Comparison of ENCODE assay signal across 18 mouse cellular contexts in the genomic region with DNA sequence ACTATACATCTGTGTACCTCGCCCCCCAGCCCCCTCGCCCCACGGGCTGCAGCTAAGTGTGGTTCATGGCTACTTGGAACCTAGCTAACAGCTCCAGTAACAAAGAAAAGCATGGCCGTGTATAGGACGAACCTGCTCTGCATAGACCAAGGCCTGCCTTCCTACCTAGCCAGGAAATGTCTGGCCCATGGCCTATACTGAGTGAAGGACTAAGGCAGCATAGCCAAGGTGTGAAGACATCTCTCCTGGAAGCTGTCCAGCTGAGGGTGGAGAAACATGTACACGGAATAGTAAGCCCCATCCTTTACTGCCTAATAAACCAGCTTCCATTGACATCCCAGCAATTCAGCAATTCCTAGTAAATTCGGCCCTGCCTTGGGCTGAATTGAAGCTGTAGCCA.
"Had no signal": no experiment of that assay in that cellular context is flagged by ENCODE, and none has a peak within 500 bp of the region (broad histone marks: within the 10 kb centered on the region; RNA-seq: fewer than 3 reads in every experiment).

No protein-coding gene starts in this region.

- H3K4me3 ChIP-seq: lung, embryonic 15.5 days; megakaryocyte, embryonic 14.5 days; midbrain, embryonic 13.5 days; midbrain, embryonic 15.5 days; neural tube, embryonic 13.5 days; stomach, embryonic 15.5 days had no signal

- H3K27ac ChIP-seq: lung, embryonic 15.5 days; macrophage; midbrain, embryonic 13.5 days; midbrain, embryonic 15.5 days; neural tube, embryonic 13.5 days; stomach, embryonic 15.5 days; stomach, postnatal 0 days had no signal

- DNase-seq: liver, postnatal 0 days; lung, adult 2 months; lung, postnatal 14 days; lung, postnatal 36 days; right cerebral cortex, postnatal 14 days; thymus, adult 2 months; thymus, postnatal 25 days; thymus, postnatal 4 days had no signal

- H3K36me3 ChIP-seq: lung, embryonic 15.5 days; midbrain, embryonic 13.5 days; midbrain, embryonic 15.5 days; neural tube, embryonic 13.5 days; stomach, embryonic 15.5 days had no signal

- H3K9ac ChIP-seq: liver, postnatal 0 days; lung, embryonic 15.5 days; midbrain, embryonic 13.5 days; midbrain, embryonic 15.5 days; neural tube, embryonic 13.5 days; stomach, embryonic 15.5 days had no signal

- H3K4me2 ChIP-seq: lung, embryonic 15.5 days; midbrain, embryonic 11.5 days; midbrain, embryonic 13.5 days; midbrain, embryonic 15.5 days; neural tube, embryonic 13.5 days; stomach, embryonic 15.5 days had no signal

- H3K9me3 ChIP-seq: lung, embryonic 15.5 days; midbrain, embryonic 13.5 days; midbrain, embryonic 15.5 days; neural tube, embryonic 13.5 days; stomach, embryonic 15.5 days had no signal

- H3K27me3 ChIP-seq: lung, embryonic 15.5 days; megakaryocyte, embryonic 14.5 days; midbrain, embryonic 13.5 days; midbrain, embryonic 15.5 days; neural tube, embryonic 13.5 days; stomach, embryonic 15.5 days had no signal

- H3K4me1 ChIP-seq: lung, embryonic 15.5 days; megakaryocyte, embryonic 14.5 days; stomach, embryonic 15.5 days had no signal

- ATAC-seq: liver, postnatal 0 days; lung, postnatal 0 days; midbrain, embryonic 13.5 days; midbrain, embryonic 15.5 days had no signal
